Mouse (Mus musculus) brain, embryonic 14.5 days (tissue): ENCODE data around the gene Hapln3. TPM values are rescaled to one million over a fixed set of nuclear protein-coding genes. Genes with fewer than 3 reads are reported as not detected.
A peak's percentile ranks its signal among the peaks of the same experiment; 100 is the strongest.

Source experiments
- DNase-seq: peaks from one replicate; pipeline ENCODE4 v3.0.0-alpha.2; 2011; ENCODE audit warnings: low read depth
- CTCF ChIP-seq: fragments of 200-500 bp; IDR thresholded peaks from 2 replicates; pipeline ENCODE4 v1.5.1; 2012; ENCODE audit warnings: inconsistent platforms, mild to moderate bottlenecking, moderate library complexity, borderline replicate concordance; ENCODE audit not compliant: insufficient read depth, insufficient read length; ENCODE audit errors: extremely low read depth
- POLR2A ChIP-seq: fragments of 200-500 bp; IDR thresholded peaks from 2 replicates; pipeline ENCODE4 v1.6.1; 2012; ENCODE audit warnings: mild to moderate bottlenecking, inconsistent platforms, borderline replicate concordance; ENCODE audit not compliant: poor library complexity, insufficient read depth, insufficient read length, severe bottlenecking; ENCODE audit errors: extremely low read depth
- polyA plus RNA-seq: library from polyadenylated mRNA; depleted of rRNA; stranded (reverse); fragments of >200 nt; gene quantifications from 2 replicates; pipeline ENCODE4 v1.2.3, GENCODE M21; 2012; rRNA removed

Gene Hapln3
- polyA plus RNA-seq, 1 experiment: 2.2 TPM

DNA sequence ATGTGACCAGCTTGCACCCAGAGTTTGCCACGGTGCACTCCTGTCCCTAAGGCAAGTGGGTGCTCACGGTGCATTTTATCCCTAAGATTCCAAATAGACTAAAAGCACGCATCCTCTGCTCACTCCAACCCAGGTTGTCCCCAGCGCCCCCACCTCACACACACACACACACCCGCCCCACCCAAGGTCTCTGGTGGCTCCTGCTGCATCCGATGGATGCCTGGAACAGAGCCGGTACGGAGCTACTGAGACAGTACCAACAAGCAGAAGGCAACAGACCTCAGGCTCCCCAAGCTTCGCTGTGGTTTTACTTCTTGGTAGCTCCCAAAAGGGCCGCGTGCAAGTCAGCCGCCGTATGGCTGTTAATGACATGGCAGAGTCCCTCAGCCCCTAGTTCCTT lies 433 bp downstream of the Hapln3 start:
- DNase-seq: peak; percentile 37
- TF ChIP-seq CTCF: no peak
- no peak for TF ChIP-seq POLR2A

DNA sequence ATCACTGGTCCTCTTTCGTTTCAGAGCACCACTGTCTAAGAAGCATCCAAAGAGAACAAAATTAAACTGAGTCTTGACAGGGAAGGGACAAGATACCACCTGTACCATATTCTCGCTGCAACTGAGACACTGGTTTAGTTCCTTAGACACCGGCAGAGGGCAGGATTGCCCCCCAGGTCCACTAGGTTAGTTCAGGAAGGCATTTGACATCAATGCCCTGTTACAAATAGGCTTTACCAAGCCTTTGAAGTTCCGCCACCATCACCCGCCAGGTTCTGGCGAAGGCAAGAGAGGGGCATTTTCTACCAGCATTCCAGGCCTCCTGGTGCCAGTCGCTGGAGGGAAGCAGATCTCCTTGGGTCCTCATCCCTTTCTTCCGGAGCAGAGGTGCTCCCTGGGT lies 935 bp downstream of the Hapln3 start:
- peak; percentile 40; the same call in 1 of the 2 replicates for TF ChIP-seq CTCF
- TF ChIP-seq POLR2A: no peak
- peak; percentile 45 for DNase-seq

DNA sequence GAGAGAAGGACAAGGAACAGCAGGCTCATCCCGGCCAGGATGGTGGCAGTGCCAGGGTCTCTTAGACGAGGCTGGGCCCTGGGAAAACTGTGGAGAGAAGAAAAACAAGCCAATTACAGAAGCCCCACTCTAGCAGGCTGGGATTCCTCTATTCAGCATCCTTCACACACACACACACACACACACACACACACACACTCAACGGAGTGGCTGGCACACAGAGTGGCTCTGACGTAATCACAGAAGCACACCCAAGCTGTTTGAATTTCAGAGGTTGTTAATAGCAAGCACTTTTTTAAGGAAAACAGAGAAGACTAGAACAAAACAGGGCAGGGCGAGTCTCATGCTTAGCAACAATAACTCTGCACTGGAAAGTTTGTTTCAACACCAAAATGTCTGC lies 7.4 kb downstream of the Hapln3 start:
- no peak for TF ChIP-seq POLR2A
- TF ChIP-seq CTCF: no peak
- peak; percentile 76 for DNase-seq

DNA sequence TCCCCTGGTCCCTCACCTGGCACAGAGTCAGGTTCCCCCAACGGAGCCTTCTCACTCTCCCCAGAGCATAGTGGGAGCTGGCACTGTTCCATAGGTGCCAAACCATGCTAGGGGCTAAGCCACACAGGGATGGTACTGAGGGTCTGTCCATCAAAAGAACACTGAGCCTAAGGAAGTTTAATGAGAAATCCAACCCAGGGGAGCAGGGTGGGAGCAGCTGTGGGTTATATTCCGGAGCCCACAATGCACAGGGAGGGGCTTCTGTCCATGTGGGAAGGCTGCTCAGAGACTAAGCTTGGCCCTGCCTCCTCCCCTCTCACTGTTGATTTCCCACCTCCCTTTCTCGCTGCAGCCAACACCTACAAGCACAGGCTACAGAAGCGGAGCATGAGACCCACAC lies 17.0 kb downstream of the Hapln3 start:
- DNase-seq: peak; percentile 32
- TF ChIP-seq CTCF: no peak
- TF ChIP-seq POLR2A: no peak

DNA sequence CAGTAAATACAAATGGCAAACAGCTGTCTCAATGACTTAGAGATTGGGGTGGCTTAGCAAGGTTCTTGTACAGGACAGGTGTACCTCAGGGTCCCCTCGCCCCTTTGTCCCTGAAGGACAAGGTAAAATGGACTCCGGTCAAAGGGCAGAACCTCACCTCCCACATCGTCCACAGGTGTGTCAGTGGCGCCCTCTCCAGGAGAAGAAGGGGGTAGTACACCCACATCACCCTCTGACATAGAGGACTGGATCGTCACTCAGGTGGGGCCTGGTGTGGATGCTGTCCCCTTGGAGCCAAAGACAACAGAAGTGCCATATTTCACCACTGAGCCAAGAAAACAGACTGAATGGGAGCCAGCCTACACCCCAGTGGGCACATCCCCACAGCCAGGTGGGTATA lies 34.3 kb downstream of the Hapln3 start:
- DNase-seq: no peak
- TF ChIP-seq CTCF (0 out of 2 replicates have a peak, but pooled peaks have one; percentile 2), POLR2A (no peak)

DNA sequence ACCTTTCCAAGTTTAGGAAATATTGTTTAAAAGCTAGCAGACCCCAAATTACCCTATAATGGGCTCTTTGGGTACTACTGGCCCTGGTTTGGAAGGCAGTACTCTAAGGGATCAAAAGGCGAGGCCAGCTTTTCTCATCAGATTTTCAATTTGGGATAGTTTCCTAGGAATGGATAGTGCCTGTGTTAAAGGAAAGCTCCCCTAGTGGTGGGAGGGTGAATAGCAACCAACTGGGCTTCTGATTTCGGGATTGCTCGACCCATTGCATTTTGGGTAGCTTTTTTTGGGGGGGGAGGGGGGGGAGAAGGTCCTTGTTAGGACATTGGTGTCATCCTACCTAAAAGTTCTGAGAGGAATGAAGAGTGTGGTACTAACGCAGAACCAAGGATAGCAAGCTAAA lies 41.7 kb downstream of the Hapln3 start:
- DNase-seq: no peak
- no peak for TF ChIP-seq POLR2A
- peak; percentile 40; the same call in 1 of the 2 replicates for TF ChIP-seq CTCF

DNA sequence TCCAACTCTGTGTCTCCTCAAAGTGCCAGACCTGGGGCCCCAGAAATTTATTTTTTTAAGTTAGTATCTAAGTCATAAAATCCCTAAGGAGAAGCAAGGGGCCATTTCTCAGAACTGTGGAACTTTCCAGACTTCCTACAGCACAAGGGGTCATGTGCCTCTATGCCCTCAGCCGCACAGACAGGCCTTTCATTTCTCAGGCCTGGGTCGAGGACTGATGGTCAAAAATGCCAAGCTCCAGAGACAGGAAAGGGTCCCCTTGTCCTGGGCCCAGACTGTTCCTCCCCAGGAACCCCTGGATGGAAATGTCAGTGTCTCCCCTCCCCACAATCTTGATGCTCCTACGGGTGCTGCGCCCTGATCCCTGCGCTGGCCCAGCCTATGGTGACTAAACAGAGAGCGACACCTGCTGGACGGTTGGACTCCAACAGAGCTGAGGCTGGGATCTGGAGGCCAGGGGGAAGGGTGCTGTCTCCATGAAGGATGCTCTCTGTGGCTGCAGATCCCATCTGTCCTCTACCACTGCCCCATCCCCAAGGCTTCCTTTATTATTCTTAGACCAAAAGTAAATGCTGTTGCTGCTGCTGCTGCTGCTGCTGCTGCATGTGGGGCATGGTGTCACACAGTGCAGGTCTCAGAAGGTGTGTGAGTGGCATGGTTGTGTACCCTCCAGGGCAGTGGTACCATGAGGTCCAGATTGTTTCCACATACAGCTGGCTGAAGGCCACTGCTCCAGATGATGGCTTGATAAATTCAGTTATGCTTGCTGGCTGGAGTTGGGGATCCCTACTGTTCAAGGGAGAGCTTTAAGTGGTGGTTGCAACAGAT lies 50.0 kb downstream of the Hapln3 start:
- peak; percentile 89 for TF ChIP-seq CTCF
- no peak for TF ChIP-seq POLR2A
- peak; percentile 73 for DNase-seq

DNA sequence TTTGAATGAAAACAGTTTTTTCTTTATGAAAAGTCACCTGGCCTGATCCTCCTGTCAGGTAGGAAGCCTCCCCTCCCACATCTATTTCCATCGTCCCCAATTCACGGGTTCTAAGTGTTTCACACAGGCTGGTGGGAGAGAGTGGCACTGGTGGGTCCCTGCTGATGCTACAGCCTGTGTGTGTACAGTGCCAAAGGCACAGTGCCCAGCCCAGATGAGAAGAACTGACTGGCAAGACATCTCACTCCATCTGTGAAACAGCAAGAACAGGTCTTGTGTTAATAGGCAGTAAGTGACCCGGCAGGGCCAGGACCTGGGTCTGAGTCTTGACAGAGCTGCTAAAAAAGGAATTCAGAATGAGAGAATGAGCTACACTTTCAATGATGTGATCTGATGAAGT lies 51.6 kb downstream of the Hapln3 start:
- TF ChIP-seq POLR2A (no peak), CTCF (no peak)
- peak; percentile 52 for DNase-seq

DNA sequence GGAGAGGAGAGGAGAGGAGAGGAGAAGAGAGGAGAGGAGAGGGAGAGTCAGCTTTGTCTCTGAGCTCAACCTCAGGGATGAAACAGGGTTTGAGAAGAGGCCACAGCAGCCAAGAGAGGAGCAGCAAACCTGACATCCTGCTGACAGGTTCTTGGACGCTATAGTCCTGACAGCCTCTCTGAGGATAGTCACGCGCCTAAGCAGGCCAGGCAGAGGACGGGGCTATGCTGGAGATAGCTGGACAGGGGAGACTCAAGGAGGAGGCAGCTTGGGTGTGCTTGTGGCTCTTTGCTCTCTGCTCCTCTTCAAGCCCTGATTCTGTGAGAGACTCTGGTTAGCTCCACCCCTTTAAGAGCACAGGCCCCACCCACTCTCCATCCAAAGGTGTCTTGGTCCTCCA lies 62.6 kb downstream of the Hapln3 start:
- TF ChIP-seq POLR2A (no peak), CTCF (no peak)
- no peak for DNase-seq

DNA sequence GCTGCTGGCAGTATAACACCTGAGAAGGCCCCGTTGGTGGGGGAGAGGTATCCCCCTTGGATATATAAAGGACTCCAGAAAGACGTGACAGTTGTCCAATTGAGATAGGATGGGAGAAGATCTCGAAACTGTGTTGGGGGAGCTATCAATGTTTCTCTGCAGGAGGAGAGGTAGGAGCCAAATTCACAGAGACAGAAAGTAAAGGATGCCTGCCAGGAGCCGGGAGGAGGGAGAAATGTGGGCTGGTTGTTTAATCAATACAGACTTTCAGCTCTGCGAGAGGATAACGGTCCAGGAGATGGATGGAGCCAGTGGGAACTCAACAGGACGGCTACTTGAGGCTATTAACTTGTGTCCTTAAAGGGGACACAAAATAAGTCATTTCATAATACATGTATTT lies 63.4 kb downstream of the Hapln3 start:
- no peak for DNase-seq

More for the DNA sequence above, 63.4 kb downstream of the Hapln3 start:
- TF ChIP-seq POLR2A (no peak), CTCF (no peak)

Other genes starting within 250 kb of the Hapln3 start
- 34.3 and 34.7 TPM in 2 replicates for gene Aen, start 235.2 kb downstream of the Hapln3 start, polyA plus RNA-seq
- gene Isg20, start 217.6 kb downstream of the Hapln3 start, polyA plus RNA-seq: 1.4 and 1.8 TPM in 2 replicates
- 0.43 and 0.46 TPM in 2 replicates for gene Acan, start 77.5 kb downstream of the Hapln3 start, polyA plus RNA-seq
- gene Mfge8, start 18.0 kb upstream of the Hapln3 start, polyA plus RNA-seq: 129 and 131 TPM in 2 replicates
- gene Abhd2, start 142.2 kb upstream of the Hapln3 start, polyA plus RNA-seq: 15.0 and 28.7 TPM in 2 replicates